Mouse (Mus musculus) embryonic facial prominence, embryonic 13.5 days (tissue): ENCODE measurements around the gene Fgfr2. TPM values are rescaled to one million over a fixed set of nuclear protein-coding genes. Genes with fewer than 3 reads are reported as not detected.

Experiments used
- ATAC-seq: fragments of 200-750 bp; cut with Nextera tagmentation; 2 replicates; pipeline ENCODE4 v1.8.0; 2017; ENCODE audit warnings: low read depth; ENCODE audit not compliant: insufficient number of reproducible peaks, insufficient read depth, low FRiP score, low TSS enrichment
- H3K27ac ChIP-seq: fragments of 300-500 bp; sonication (generic); 2 replicates; pipeline ENCODE4 v1.5.1; 2015; ENCODE audit warnings: moderate library complexity, mild to moderate bottlenecking, inconsistent platforms
- H3K27me3 ChIP-seq: fragments of 300-500 bp; sonication (generic); 2 replicates; pipeline ENCODE4 v1.6.1; 2015; ENCODE audit warnings: mild to moderate bottlenecking, inconsistent platforms
- H3K36me3 ChIP-seq: fragments of 300-500 bp; sonication (generic); 2 replicates; pipeline ENCODE4 v1.6.1; 2015; ENCODE audit warnings: mild to moderate bottlenecking, inconsistent platforms
- H3K4me1 ChIP-seq: fragments of 300-500 bp; sonication (generic); 2 replicates; pipeline ENCODE4 v1.6.1; 2015; ENCODE audit warnings: inconsistent platforms
- H3K4me2 ChIP-seq: fragments of 300-500 bp; sonication (generic); 2 replicates; pipeline ENCODE4 v1.6.1; 2015; ENCODE audit warnings: moderate library complexity, mild to moderate bottlenecking, inconsistent platforms
- H3K4me3 ChIP-seq: fragments of 300-500 bp; sonication (generic); 2 replicates; pipeline ENCODE4 v1.5.1; 2015; ENCODE audit warnings: mild to moderate bottlenecking, inconsistent platforms
- H3K9ac ChIP-seq: fragments of 300-500 bp; sonication (generic); 2 replicates; pipeline ENCODE4 v1.6.1; 2015; ENCODE audit warnings: mild to moderate bottlenecking, inconsistent platforms
- H3K9me3 ChIP-seq: fragments of 300-500 bp; sonication (generic); 2 replicates; pipeline ENCODE4 v1.6.1; 2016; ENCODE audit warnings: inconsistent platforms
- WGBS: fragments of 180-500 bp; shearing (Covaris S2); methylation state at CpG from one replicate; pipeline ENCODE4 v1.1.7; 2015; ENCODE audit warnings: mixed read lengths; 5-methylcytosine and 5-hydroxymethylcytosine counted together
- polyA plus RNA-seq: library from polyadenylated mRNA; unstranded; fragments of >200 nt; fragmentation: Nextera tagmentation; extraction: Ambion mirVana; gene quantifications from 2 replicates; pipeline ENCODE4 v1.2.1, GENCODE M21; 2015

Fgfr2 gene
- polyA plus RNA-seq, 1 experiment from 2014 or later: 174 TPM

GRCm38 (mm10) chr7:132753518-132754388 lies 369.4 kb downstream of the Fgfr2 start:
- ATAC-seq: peak; percentile 58

GRCm38 (mm10) chr7:132751716-132752115 lies 371.4 kb downstream of the Fgfr2 start:
- Histone ChIP-seq H3K4me1 (peaks cover 28% of the 10 kb centered on the region), H3K36me3 (peaks cover 14% of the 10 kb centered on the region), H3K4me3 (no peak overlapping the region), H3K27me3 (no peaks in the 10 kb centered on the region), H3K27ac (no peak overlapping the region), H3K4me2 (no peak overlapping the region), H3K9me3 (no peaks in the 10 kb centered on the region), H3K9ac (no peak overlapping the region)
- 67% methylated on average over 2 of the region's 2 CpGs for WGBS
- ATAC-seq: no peak

More at GRCm38 (mm10) chr7:132753518-132754388, 369.4 kb downstream of the Fgfr2 start:
- Histone ChIP-seq H3K27ac (peak overlapping the region; percentile 84), H3K9ac (no peak overlapping the region), H3K36me3 (peaks cover 30% of the 10 kb centered on the region), H3K4me3 (no peak overlapping the region), H3K4me1 (peaks cover 23% of the 10 kb centered on the region), H3K27me3 (no peaks in the 10 kb centered on the region), H3K4me2 (0 out of 2 replicates have a peak overlapping the region, but pooled peaks have one; percentile 11), H3K9me3 (no peaks in the 10 kb centered on the region)
- WGBS: 42% methylated on average over 4 of the region's 4 CpGs

- Histone ChIP-seq H3K36me3 (peaks cover 10% of the 10 kb centered on the region), H3K4me1 (peaks cover 22% of the 10 kb centered on the region), H3K27ac (no peak overlapping the region), H3K4me2 (no peak overlapping the region), H3K9me3 (no peaks in the 10 kb centered on the region), H3K27me3 (no peaks in the 10 kb centered on the region), H3K9ac (no peak overlapping the region), H3K4me3 (no peak overlapping the region)
- no peak for ATAC-seq
- WGBS: 90% methylated on average over 11 of the region's 11 CpGs
Observed at GRCm38 (mm10) chr7:132749504-132749903, 373.6 kb downstream of the Fgfr2 start.

GRCm38 (mm10) chr7:132748076-132748769 lies 374.9 kb downstream of the Fgfr2 start:
- 89% methylated on average over 3 of the region's 3 CpGs for WGBS

GRCm38 (mm10) chr7:132747096-132747495 lies 376.1 kb downstream of the Fgfr2 start:
- Histone ChIP-seq H3K36me3 (peaks cover 10% of the 10 kb centered on the region), H3K4me3 (no peak overlapping the region), H3K9me3 (no peaks in the 10 kb centered on the region), H3K4me2 (no peak overlapping the region), H3K27me3 (no peaks in the 10 kb centered on the region), H3K9ac (no peak overlapping the region), H3K4me1 (peaks cover 8% of the 10 kb centered on the region; the same call in 1 of the 2 replicates), H3K27ac (no peak overlapping the region)
- WGBS: 77% methylated on average over 6 of the region's 6 CpGs
- ATAC-seq: no peak

More at GRCm38 (mm10) chr7:132748076-132748769, 374.9 kb downstream of the Fgfr2 start:
- Histone ChIP-seq H3K4me3 (no peak overlapping the region), H3K27me3 (no peaks in the 10 kb centered on the region), H3K36me3 (peaks cover 10% of the 10 kb centered on the region), H3K4me1 (peaks cover 9% of the 10 kb centered on the region), H3K9me3 (no peaks in the 10 kb centered on the region), H3K27ac (no peak overlapping the region), H3K9ac (no peak overlapping the region), H3K4me2 (no peak overlapping the region)
- no peak for ATAC-seq

GRCm38 (mm10) chr7:132742912-132743311 lies 380.2 kb downstream of the Fgfr2 start:
- H3K27me3 ChIP-seq: no peaks in the 10 kb centered on the region
- no peaks in the 10 kb centered on the region for H3K9me3 ChIP-seq
- no peak overlapping the region for H3K9ac ChIP-seq
- no peak overlapping the region for H3K4me3 ChIP-seq
- ATAC-seq: no peak
- H3K27ac ChIP-seq: no peak overlapping the region; the same call in 1 of the 2 replicates
- H3K4me1 ChIP-seq: peaks cover 8% of the 10 kb centered on the region; the same call in 1 of the 2 replicates
- WGBS: 89% methylated on average over 5 of the region's 5 CpGs
- H3K4me2 ChIP-seq: no peak overlapping the region
- peaks cover 6% of the 10 kb centered on the region; the same call in 1 of the 2 replicates for H3K36me3 ChIP-seq

GRCm38 (mm10) chr7:132739829-132740228 lies 383.3 kb downstream of the Fgfr2 start:
- Histone ChIP-seq H3K9me3 (no peaks in the 10 kb centered on the region), H3K36me3 (peaks cover 8% of the 10 kb centered on the region; the same call in 1 of the 2 replicates)
- WGBS: 87% methylated on average over 6 of the region's 6 CpGs

GRCm38 (mm10) chr7:132738844-132739243 lies 384.3 kb downstream of the Fgfr2 start:
- no peak overlapping the region for H3K4me3 ChIP-seq
- WGBS: 92% methylated on average over 6 of the region's 6 CpGs
- H3K9ac ChIP-seq: no peak overlapping the region
- peaks cover 22% of the 10 kb centered on the region for H3K4me1 ChIP-seq
- ATAC-seq: no peak
- no peaks in the 10 kb centered on the region for H3K27me3 ChIP-seq
- H3K36me3 ChIP-seq: peaks cover 15% of the 10 kb centered on the region; the same call in 1 of the 2 replicates
- H3K27ac ChIP-seq: no peak overlapping the region
- no peaks in the 10 kb centered on the region for H3K9me3 ChIP-seq
- no peak overlapping the region for H3K4me2 ChIP-seq

More at GRCm38 (mm10) chr7:132739829-132740228, 383.3 kb downstream of the Fgfr2 start:
- Histone ChIP-seq H3K9ac (no peak overlapping the region), H3K4me2 (no peak overlapping the region), H3K4me1 (peaks cover 22% of the 10 kb centered on the region), H3K27me3 (no peaks in the 10 kb centered on the region), H3K27ac (no peak overlapping the region), H3K4me3 (no peak overlapping the region)
- ATAC-seq: no peak

- no peaks in the 10 kb centered on the region for H3K27me3 ChIP-seq
- no peaks in the 10 kb centered on the region for H3K9me3 ChIP-seq
- 0 out of 2 replicates have a peak overlapping the region, but pooled peaks have one; percentile 41 for H3K9ac ChIP-seq
- peaks cover 19% of the 10 kb centered on the region for H3K4me1 ChIP-seq
- peaks cover 15% of the 10 kb centered on the region; the same call in 1 of the 2 replicates for H3K36me3 ChIP-seq
- no peak overlapping the region for H3K4me2 ChIP-seq
- H3K4me3 ChIP-seq: no peak overlapping the region
- peak; percentile 50; the same call in 1 of the 2 replicates for ATAC-seq
- H3K27ac ChIP-seq: peak overlapping the region; percentile 70
- 55% methylated on average over 17 of the region's 17 CpGs for WGBS
Observed at GRCm38 (mm10) chr7:132736099-132736862, 386.9 kb downstream of the Fgfr2 start.

GRCm38 (mm10) chr7:132735145-132735544 lies 388.0 kb downstream of the Fgfr2 start:
- Histone ChIP-seq H3K27ac (no peak overlapping the region), H3K27me3 (no peaks in the 10 kb centered on the region), H3K4me3 (no peak overlapping the region), H3K9ac (no peak overlapping the region), H3K4me2 (no peak overlapping the region), H3K9me3 (no peaks in the 10 kb centered on the region), H3K4me1 (peaks cover 23% of the 10 kb centered on the region), H3K36me3 (peaks cover 13% of the 10 kb centered on the region; the same call in 1 of the 2 replicates)
- no peak for ATAC-seq
- WGBS: 50% methylated on average over 5 of the region's 5 CpGs

GRCm38 (mm10) chr7:132734222-132734621 lies 388.9 kb downstream of the Fgfr2 start:
- Histone ChIP-seq H3K4me3 (no peak overlapping the region), H3K4me1 (peaks cover 26% of the 10 kb centered on the region), H3K9ac (no peak overlapping the region), H3K27me3 (no peaks in the 10 kb centered on the region), H3K4me2 (no peak overlapping the region), H3K9me3 (no peaks in the 10 kb centered on the region), H3K36me3 (peaks cover 9% of the 10 kb centered on the region; the same call in 1 of the 2 replicates), H3K27ac (no peak overlapping the region)
- WGBS: 82% methylated on average over 9 of the region's 9 CpGs
- ATAC-seq: no peak
